Mouse (Mus musculus): ENCODE measurements around the gene Ipo7. TPM values are rescaled to one million over a fixed set of nuclear protein-coding genes. Genes with fewer than 3 reads are reported as not detected.

Gene Ipo7
- 100 to 1,000 TPM; 118 to 119 TPM for total RNA-seq (2023)

DNA sequence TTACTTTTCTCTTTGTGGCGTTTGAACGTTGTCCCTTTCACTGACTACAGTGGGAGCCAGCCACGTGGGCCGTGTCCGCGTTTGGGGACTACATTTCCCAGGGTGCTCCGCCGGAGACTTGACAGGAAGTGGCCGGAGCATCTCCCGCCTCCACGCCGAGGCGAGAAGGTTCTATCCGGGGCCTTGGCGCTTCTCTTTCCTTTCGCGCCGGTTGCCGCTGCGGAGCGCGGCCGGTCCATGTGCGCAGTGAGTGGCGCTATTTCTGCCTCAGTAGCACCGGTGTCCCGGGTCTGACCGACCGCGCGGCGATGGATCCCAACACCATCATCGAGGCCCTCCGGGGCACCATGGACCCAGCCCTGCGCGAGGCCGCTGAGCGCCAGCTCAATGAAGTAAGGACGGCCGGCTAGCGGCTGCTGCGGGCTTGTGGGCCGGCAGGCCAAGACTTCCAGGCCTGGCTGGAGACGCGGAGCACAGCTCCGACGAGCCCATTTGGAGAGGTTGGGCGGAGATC lies at the start of gene Ipo7:
Gene Ipo7, plus strand, starts transcription at position 158 of the 514 bp plus-strand sequence.

DNA sequence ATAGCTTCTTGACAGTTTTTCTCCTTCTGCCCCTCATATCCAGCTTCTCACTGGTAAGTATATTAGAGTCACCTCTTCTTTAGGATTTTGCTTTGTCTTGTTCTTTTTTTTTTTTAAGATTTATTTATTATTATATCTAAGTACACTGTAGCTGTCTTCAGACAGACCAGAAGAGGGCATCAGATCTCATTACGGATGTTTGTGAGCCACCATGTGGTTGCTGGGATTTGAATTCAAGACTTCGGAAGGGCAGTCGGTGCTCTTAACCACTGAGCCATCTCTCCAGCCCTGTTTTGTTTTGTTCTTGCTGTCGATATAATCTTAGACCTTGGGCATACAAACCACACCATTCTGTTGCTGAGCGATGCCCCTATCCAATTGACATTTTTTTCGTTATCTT lies 31.3 kb upstream of the Ipo7 start, which contains the start of gene Tmem41b:
Gene Tmem41b, minus strand, starts transcription at position 155 of the 400 bp plus-strand sequence.

DNA sequence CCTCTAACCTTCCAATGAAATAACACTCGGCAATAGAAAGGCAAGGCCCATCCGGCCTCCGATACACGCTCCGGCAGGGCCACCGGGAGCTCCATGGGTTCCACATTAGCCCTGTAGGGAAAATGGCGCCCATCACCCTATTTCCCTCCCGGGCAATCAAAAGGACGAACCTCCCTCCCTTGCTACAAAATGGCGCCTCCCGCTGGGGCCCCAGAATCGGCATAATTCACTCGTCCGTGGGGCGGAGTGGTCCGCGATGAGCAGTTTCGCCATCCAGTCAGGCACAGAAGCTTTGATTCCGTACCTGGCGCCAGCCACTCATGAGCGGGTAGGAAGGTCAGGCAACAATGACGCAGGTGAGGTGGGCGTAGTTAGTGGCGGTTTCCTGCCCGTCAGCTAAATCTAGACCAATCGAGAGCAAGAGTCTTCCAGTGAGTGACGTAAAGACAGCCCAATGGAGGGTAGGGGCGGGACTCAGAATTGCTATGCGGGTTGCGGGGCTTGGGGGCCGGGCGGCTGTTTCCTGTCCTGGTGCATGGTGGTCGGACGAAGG lies 43.2 kb downstream of the Ipo7 start, which contains the start of gene Zfp143:
Gene Zfp143, plus strand, starts transcription at position 19 of the 553 bp plus-strand sequence.

Other genes starting within 250 kb of the Ipo7 start
- gene Nrip3, start 236.2 kb upstream of the Ipo7 start, total RNA-seq (2023) = not detected
- not detected for gene Scube2, start 152.6 kb upstream of the Ipo7 start, total RNA-seq (2023)
- 100 to 1,000 TPM; 261 to 269 TPM for gene Dennd5a, start 57.8 kb upstream of the Ipo7 start, total RNA-seq (2023)
- 10 to 100 TPM; 33.8 to 40.8 TPM for gene Tmem41b, start 31.3 kb upstream of the Ipo7 start, total RNA-seq (2023)
- 10 to 100 TPM; 22.1 to 24.4 TPM for gene Zfp143, start 42.9 kb downstream of the Ipo7 start, total RNA-seq (2023)
- 1 to 10 TPM; 5.3 to 5.6 TPM for gene Wee1, start 103.8 kb downstream of the Ipo7 start, total RNA-seq (2023)
- gene Swap70, start 203.4 kb downstream of the Ipo7 start, total RNA-seq (2023) = 10 to 100 TPM; 52.1 to 52.6 TPM

Data from monocyte, adult 59 days (primary cell).